Mouse (Mus musculus): ENCODE measurements around the gene Cnot3. TPM values are rescaled to one million over a fixed set of nuclear protein-coding genes. Genes with fewer than 3 reads are reported as not detected.
A peak's percentile ranks its signal among the peaks of the same experiment; 100 is the strongest.
"Not testable (repeated sequence)": the region's sequence is repeated elsewhere in the genome, so short reads cannot be mapped to it uniquely, and the experiment has no call there.

Cnot3 gene
- polyA plus RNA-seq, 1 experiment from 2014 or later, result 57.8 TPM

DNA sequence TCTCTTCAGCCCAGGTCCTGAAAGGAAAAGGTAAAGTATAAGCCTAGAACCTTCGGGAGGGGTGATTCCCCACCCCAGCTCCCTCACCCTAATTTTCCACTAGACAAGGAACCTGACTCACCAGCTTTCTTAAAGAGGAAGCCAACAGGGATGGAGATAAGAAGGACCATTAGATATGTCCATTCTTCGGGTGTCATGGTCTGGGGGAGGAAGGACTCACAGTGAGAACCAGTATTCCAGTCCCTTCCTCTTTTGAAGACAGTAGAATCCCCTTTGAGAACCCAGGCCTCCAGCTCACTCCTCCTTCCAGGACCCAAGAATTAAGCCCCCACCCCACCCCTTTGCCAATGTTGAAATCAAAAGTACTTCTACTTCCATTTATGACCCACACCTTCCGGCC is 46.9 kb downstream of the Cnot3 start:
- Histone ChIP-seq H3K9ac (replicated peaks) (peak overlapping the region; percentile 91), H3K4me1 (replicated peaks) (peaks cover 29% of the 10 kb centered on the region), H3K27ac (peak overlapping the region; percentile 91), H3K27me3 (0 out of 2 replicates have a peak, but pooled peaks cover 3% of the 10 kb centered on the region), H3K4me3 (replicated peaks) (peak overlapping the region; percentile 75), H3K4me2 (replicated peaks) (peak overlapping the region; percentile 87), H3K9me3 (no peaks in the 10 kb centered on the region), H3K36me3 (peaks cover 30% of the 10 kb centered on the region)
- WGBS, result 38% methylated on average over 3 of the region's 3 CpGs
- no peak for ATAC-seq

DNA sequence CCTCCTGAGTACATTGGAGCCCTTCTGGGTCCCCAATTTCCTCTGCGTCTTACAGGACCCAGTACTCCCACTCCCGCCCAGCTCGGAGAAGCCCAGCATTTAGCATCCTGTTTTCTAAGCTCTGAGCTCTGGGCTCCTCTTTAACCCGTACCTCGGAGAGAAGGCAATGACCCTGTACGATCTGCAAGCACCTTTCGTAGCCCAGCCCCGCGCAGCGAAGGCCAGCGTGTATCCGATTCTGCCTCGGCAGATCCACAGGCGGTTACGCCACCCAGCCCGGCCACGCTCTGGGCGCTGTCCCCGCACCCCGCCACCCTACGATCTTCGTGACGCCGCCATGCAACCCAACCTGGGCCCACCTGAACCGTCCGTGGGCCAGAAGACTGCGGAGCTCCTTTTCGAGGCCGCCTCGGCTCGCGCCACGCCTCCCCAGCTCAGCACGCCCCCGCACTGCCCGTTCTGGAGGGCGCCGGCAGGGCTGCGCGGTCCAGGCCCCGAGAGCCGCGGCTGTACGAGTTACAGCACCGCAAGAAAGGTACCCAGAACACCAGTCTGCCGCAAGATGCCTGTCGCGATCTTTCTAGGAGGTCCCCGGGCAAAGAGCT is 47.4 kb downstream of the Cnot3 start, which contains the start of gene Tsen34:
TSS of gene Tsen34 (plus strand) at position 482 of the 605 bp plus-strand sequence.
- Histone ChIP-seq H3K4me1 (replicated peaks) (peaks cover 29% of the 10 kb centered on the region), H3K9ac (replicated peaks) (peak within 1 kb of the TSS; percentile 91), H3K9me3 (no peaks in the 10 kb centered on the region), H3K27ac (peak within 1 kb of the TSS; percentile 91), H3K4me2 (replicated peaks) (peak within 1 kb of the TSS; percentile 87), H3K36me3 (peaks cover 25% of the 10 kb centered on the region), H3K4me3 (replicated peaks) (peak within 1 kb of the TSS; percentile 75), H3K27me3 (0 out of 2 replicates have a peak, but pooled peaks cover 3% of the 10 kb centered on the region)
- ATAC-seq, result peak; percentile 85
- WGBS, result under 1% methylated on average over 49 of the region's 49 CpGs

DNA sequence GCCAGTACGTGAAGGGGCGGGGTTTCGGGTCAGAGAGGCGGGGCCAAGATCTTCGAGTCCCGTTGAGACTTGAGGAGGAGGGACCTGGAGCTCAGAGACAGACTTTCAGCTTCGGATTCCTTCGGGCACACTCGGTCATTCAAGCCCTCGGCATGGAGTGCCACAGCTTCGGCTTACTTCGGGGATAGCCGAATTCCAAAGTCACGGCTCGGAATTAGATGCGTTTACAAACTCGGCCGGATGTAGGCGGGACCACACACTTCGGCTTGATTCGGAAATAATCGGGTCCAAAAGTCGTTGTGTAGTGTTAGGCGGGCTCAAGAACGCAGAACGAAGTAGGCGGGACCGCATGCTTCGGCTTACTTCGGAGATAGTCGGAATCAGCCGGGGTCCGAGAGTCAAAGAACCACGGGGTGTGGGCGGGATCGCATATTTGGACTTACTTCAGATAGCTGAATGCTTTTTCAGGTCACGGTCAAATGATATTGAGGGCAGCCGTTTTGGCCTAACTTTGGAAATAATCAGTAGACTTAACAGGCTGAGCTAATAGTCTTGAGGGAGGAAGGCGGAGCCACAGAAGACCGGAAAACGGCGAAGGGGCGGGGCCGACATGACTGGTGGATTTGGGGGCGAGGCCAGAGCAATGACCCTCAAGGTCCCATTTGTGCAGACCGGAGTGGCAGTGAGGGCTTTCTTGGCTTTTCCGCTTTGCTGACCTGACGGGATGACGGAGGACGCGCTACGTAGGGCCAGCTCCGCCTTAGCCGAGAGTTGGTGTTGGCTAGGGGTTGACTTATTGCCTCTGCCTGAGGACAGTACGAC is 48.1 kb downstream of the Cnot3 start, which contains the start of gene Mboat7:
TSS of gene Mboat7 (minus strand) at position 537 of the 822 bp plus-strand sequence.
- Histone ChIP-seq H3K36me3 (peaks cover 25% of the 10 kb centered on the region), H3K4me2 (replicated peaks) (peak within 1 kb of the TSS; percentile 87), H3K27ac (peak within 1 kb of the TSS; percentile 91), H3K4me3 (replicated peaks) (peak within 1 kb of the TSS; percentile 75), H3K9me3 (no peaks in the 10 kb centered on the region), H3K4me1 (replicated peaks) (peaks cover 29% of the 10 kb centered on the region), H3K9ac (replicated peaks) (peak within 1 kb of the TSS; percentile 91), H3K27me3 (0 out of 2 replicates have a peak, but pooled peaks cover 3% of the 10 kb centered on the region)
- ATAC-seq, result peak; percentile 94
- WGBS, result 1% methylated on average over 55 of the region's 55 CpGs

DNA sequence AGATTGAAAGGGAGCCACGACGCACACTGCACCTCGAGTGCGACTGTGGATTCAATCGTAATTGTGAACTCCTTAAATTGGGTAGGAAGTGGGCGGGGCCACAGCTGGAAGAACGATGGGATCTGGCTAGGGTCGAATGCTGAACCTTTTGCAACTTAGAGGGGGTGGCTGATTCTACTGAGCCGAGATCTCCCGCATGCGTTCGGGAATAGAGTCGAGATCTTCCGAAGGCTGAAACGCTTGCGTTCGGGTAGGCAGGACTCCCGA is 48.7 kb downstream of the Cnot3 start:
- 0 out of 2 replicates have a peak, but pooled peaks cover 3% of the 10 kb centered on the region for H3K27me3 ChIP-seq
- peaks cover 25% of the 10 kb centered on the region for H3K36me3 ChIP-seq
- H3K9ac ChIP-seq (replicated peaks), result peak overlapping the region; percentile 84
- peak overlapping the region; percentile 87 for H3K4me2 ChIP-seq (replicated peaks)
- no peaks in the 10 kb centered on the region for H3K9me3 ChIP-seq
- under 1% methylated on average over 18 of the region's 18 CpGs for WGBS
- peak overlapping the region; percentile 91 for H3K27ac ChIP-seq
- peak overlapping the region; percentile 75 for H3K4me3 ChIP-seq (replicated peaks)
- no peak for ATAC-seq
- H3K4me1 ChIP-seq (replicated peaks), result peaks cover 29% of the 10 kb centered on the region

DNA sequence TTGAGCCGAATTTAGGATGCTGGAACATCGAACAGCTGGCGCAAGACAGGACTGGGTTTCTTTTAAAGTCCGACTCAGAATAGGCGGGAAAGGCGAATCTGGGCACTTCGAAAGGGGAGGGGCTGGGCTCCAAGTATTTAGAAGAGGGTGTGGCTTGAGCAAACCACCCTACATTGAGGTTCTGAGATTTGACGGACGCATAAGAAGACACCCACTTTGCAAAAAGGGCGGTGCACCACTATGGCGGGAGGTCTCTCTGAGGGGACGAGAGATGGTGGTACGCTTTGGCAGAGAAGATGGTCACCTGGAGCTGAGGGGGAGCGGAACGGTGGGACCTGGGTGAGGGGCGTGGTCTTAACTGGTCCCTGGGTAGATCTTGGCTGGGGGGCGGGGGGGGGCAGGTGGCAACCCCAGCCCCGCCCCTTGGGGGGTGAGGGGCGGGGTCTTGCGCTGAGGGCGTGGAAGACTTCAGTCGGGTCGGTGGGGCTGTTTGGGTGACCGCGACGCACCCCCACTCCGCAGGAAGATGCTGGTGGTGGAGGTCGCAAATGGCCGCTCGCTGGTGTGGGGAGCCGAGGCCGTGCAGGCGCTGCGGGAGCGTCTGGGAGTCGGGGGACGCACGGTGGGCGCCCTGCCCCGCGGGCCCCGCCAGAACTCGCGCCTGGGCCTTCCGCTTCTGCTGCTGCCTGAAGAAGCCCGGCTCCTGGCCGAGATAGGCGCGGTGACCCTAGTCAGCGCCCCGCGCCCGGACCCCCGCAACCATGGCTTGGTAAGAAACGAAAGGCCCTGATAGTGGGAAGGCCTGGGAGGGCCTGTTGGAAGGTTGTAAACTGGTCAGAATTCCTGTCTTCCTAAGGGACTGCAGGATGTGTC is 49.2 kb downstream of the Cnot3 start:
- WGBS, result under 1% methylated on average over 55 of the region's 55 CpGs
- Histone ChIP-seq H3K4me2 (replicated peaks) (peak overlapping the region; percentile 87), H3K9ac (replicated peaks) (peak overlapping the region; percentile 84), H3K9me3 (no peaks in the 10 kb centered on the region), H3K4me1 (replicated peaks) (peaks cover 29% of the 10 kb centered on the region), H3K36me3 (peaks cover 29% of the 10 kb centered on the region), H3K4me3 (replicated peaks) (peak overlapping the region; percentile 75), H3K27ac (peak overlapping the region; percentile 91), H3K27me3 (0 out of 2 replicates have a peak, but pooled peaks cover 3% of the 10 kb centered on the region)
- ATAC-seq, result peak; percentile 22

DNA sequence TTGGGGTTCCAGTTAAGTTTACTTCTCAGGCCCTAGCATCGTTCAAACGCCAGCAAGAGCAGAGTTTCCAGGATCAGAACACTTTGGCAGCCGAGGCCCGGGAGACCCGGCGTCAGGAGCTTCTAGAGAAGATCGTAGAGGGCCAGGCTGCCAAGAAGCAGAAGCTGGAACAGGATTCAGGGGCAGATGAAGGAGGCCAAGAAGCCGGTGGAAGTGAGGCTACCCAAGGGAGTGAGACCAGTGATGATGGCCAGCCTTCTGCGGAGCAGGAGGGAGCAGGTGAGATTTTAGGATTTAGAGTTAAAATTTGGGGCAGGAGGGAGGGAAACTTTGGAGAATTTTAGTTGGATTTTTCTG is 49.9 kb downstream of the Cnot3 start:
- peak overlapping the region; percentile 75 for H3K4me3 ChIP-seq (replicated peaks)
- peak overlapping the region; percentile 84 for H3K9ac ChIP-seq (replicated peaks)
- WGBS, result 5% methylated on average over 9 of the region's 9 CpGs
- H3K4me2 ChIP-seq (replicated peaks), result peak overlapping the region; percentile 87
- H3K9me3 ChIP-seq, ATAC-seq, H3K27me3 ChIP-seq: not testable (repeated sequence)
- H3K36me3 ChIP-seq, result peaks cover 35% of the 10 kb centered on the region
- peak overlapping the region; percentile 91 for H3K27ac ChIP-seq
- H3K4me1 ChIP-seq (replicated peaks), result peaks cover 29% of the 10 kb centered on the region

DNA sequence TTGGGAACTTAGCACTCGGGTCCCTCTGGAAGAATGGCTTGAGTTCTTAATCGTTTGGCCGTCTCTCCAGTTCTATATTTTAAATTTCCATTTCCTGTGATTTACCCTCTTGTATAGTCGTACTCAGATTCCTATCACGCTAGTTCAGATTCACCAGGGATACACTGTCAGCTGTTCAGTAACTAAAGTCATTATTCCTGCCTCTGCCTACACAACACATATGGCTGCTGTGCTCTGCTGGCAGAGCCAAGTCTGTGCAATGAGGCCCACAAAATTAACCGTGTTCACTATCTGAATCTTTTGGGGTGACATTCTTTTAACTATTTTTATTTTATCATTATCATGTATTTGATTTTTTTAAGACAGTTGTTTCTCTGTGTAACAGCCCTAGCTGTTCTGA is 53.4 kb downstream of the Cnot3 start:
- Histone ChIP-seq H3K4me2 (replicated peaks) (no peak overlapping the region), H3K9ac (replicated peaks) (no peak overlapping the region), H3K27ac (no peak overlapping the region), H3K4me3 (replicated peaks) (no peak overlapping the region), H3K4me1 (replicated peaks) (peaks cover 19% of the 10 kb centered on the region), H3K9me3 (no peaks in the 10 kb centered on the region), H3K36me3 (peaks cover 46% of the 10 kb centered on the region), H3K27me3 (no peaks in the 10 kb centered on the region)
- no peak for ATAC-seq
- 94% methylated on average over 6 of the region's 6 CpGs for WGBS

DNA sequence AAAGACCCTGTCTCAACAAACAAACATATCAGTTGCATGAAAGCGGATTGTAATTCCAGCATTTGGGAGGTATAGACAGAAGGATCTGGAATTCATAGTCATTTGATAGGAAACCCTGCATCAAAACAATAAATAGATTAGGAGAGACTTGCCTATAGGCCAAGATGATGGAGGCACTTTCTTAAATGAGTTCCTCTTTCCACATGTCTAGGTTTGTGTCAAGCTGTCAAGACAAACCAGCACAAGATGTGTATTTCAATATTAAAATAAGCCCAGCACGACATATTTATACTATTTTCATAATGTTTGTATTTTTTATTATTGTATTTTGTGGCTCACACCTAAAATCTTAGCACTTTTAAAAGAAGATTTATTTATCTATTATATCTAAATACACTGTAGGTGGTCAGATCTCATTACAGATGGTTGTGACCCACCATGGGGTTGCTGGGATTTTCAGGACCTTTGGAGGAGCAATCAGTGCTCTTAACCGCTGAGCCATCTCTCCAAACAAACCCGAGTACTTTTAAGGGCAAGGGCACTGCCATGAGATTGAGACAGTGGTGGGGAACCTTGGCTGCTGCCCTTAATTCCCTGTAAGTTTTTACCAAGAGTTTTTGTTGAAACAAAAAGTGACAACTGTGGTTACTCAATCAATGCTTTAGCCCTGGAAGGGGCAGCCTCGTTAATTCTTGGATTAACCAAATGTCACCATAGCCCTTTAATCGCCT is 58.2 kb downstream of the Cnot3 start:
- peaks cover 57% of the 10 kb centered on the region for H3K36me3 ChIP-seq
- ATAC-seq, result peak; percentile 61
- 22% methylated on average over 6 of the region's 6 CpGs for WGBS

DNA sequence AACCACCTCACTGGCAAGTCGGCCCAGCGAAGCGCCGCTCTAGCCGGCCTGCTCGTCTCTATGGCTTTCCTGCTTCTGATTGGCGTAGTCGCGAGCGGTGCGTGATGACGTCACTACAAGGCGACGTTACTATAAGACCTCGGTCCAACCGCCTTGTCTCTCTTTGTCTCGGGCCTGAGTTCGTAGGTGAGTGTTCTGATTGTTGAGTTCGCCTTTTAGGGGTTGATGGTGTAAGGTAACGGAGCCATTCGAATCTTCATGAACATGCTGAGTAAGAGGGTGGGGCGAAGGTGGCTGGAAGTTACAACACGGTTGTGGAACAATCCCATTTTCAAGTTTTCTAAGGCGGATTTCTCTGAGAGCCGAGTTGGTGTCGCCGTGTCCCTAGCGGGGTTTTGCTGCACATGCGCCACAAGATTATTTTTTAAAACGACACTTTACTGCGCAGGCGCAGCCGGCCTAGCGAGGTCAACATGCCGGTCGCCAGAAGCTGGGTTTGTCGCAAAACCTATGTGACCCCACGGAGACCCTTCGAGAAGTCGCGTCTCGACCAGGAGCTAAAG is 58.9 kb downstream of the Cnot3 start, which contains the start of gene Rps9:
TSS of gene Rps9 (plus strand) at position 115 of the 563 bp plus-strand sequence.
- Histone ChIP-seq H3K9ac (replicated peaks) (peak within 1 kb of the TSS; percentile 87), H3K4me1 (replicated peaks) (peaks cover 30% of the 10 kb centered on the region), H3K36me3 (peaks cover 52% of the 10 kb centered on the region), H3K4me3 (replicated peaks) (peak within 1 kb of the TSS; percentile 93), H3K4me2 (replicated peaks) (peak within 1 kb of the TSS; percentile 94), H3K27ac (peak within 1 kb of the TSS; percentile 94), H3K27me3 (no peaks in the 10 kb centered on the region), H3K9me3 (no peaks in the 10 kb centered on the region)
- ATAC-seq, result peak; percentile 93
- WGBS, result under 1% methylated on average over 42 of the region's 42 CpGs

More for the DNA sequence above, 58.2 kb downstream of the Cnot3 start:
- Histone ChIP-seq H3K4me3 (replicated peaks) (peak overlapping the region; percentile 93), H3K9ac (replicated peaks) (peak overlapping the region; percentile 45), H3K9me3 (no peaks in the 10 kb centered on the region), H3K4me1 (replicated peaks) (peaks cover 30% of the 10 kb centered on the region), H3K27me3 (no peaks in the 10 kb centered on the region), H3K27ac (peak overlapping the region; percentile 94), H3K4me2 (replicated peaks) (peak overlapping the region; percentile 94)

DNA sequence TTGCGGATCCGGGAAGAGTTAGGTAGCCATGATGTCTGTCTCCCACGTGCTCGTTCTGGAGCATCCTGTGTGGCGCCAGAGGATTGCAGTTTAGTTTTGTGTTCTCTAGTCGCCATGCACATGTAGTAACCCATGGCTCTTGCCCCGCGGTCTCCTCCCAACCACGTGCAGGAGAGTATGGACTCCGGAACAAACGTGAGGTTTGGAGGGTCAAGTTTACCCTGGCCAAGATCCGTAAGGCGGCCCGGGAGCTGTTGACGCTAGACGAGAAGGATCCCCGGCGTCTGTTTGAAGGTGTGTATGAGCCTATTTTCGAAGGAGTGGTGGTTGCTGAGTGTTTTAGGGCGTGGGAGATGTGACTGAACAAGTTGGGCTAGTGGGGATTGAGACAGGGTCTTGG is 59.4 kb downstream of the Cnot3 start:
- under 1% methylated on average over 20 of the region's 20 CpGs for WGBS
- Histone ChIP-seq H3K4me2 (replicated peaks) (peak overlapping the region; percentile 94), H3K9ac (replicated peaks) (peak overlapping the region; percentile 87), H3K4me3 (replicated peaks) (peak overlapping the region; percentile 93), H3K27ac (peak overlapping the region; percentile 94), H3K4me1 (replicated peaks) (peaks cover 30% of the 10 kb centered on the region), H3K27me3 (no peaks in the 10 kb centered on the region), H3K9me3 (no peaks in the 10 kb centered on the region), H3K36me3 (peaks cover 47% of the 10 kb centered on the region)
- ATAC-seq, result peak; percentile 43; the same call in 1 of the 2 replicates

DNA sequence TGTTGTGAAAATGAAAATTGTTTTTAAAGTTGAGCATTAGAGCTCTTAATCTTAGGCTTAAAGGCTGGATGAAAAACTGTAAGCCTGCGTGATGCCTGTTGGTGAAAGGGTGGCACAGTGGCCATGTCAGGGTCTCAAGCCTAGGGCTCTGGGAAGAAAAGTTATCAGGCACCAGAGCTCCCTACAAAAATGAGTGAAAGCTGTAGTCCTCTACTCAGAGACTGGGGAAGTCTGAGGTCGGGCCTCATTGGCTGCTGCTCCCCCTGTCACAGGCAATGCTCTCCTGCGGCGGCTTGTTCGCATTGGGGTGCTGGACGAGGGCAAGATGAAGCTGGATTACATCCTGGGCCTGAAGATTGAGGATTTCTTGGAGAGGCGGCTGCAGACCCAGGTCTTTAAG is 60.4 kb downstream of the Cnot3 start:
- H3K4me3 ChIP-seq (replicated peaks), result peak overlapping the region; percentile 93

More for the DNA sequence above, 60.4 kb downstream of the Cnot3 start:
- Histone ChIP-seq H3K4me1 (replicated peaks) (peaks cover 30% of the 10 kb centered on the region), H3K36me3 (peaks cover 38% of the 10 kb centered on the region), H3K9ac (replicated peaks) (peak overlapping the region; percentile 87), H3K4me2 (replicated peaks) (peak overlapping the region; percentile 94)
- not testable (repeated sequence) for H3K9me3 ChIP-seq, H3K27me3 ChIP-seq, H3K27ac ChIP-seq, ATAC-seq
- WGBS, result 4% methylated on average over 7 of the region's 7 CpGs
